Mouse (Mus musculus): Measurements from ENCODE around the gene Grcc10. TPM values are rescaled to one million over a fixed set of nuclear protein-coding genes. Genes with fewer than 3 reads are reported as not detected.

Grcc10 gene
- total and polyA plus RNA-seq, 2 experiments, result 140 to 203 TPM

DNA sequence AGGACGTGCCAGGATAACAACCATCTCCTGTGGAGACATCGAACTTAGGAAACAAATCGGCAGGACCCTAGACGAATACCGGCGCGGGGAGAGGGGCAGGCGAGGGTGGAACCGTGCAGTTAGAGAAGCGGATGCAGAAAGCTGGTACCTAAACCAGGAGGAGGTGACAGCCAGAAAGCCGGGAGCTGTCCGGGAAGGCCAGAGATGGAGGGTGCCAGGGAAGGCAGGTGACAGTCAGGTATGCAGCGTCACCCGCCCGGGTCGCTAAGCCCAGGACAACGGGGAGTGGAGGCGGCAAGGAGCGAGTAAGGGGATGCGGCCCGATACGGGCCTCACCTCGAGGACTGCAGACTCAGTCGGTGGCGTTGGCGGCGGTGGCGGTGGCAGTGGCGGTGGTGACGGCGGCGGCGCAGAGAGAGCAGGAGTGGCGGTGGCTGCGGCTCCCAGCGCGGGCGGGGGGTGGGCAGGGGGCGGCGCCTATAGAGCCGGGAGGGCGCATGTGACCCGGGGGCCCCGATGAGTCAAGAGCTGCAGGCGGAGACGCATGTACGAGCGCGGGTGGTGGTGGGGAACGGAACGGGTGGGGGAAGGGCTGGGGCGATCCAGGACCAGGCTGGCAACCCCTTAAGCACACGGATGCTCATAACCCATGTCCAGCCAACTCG is 28.1 kb upstream of the Grcc10 start, which contains the start of gene Eno2:
Gene Eno2 (minus strand): TSS at position 573 of the 665 bp plus-strand sequence.
- DNase-seq (ENCODE audit: extremely low read depth, low read depth, low spot score), result no peak
- 1% methylated on average over 54 of the region's 54 CpGs for WGBS
- peak within 1 kb of the TSS; percentile 69 for H3K9ac ChIP-seq (ENCODE audit: low read depth, low read length)

GRCm38 (mm10) chr6:124768704-124769044 is 27.5 kb upstream of the Grcc10 start:
- Histone ChIP-seq H3K36me3 (ENCODE audit: control insufficient read depth, insufficient read depth, low read length) (no peaks in the 10 kb centered on the region), H3K79me2 (ENCODE audit: control insufficient read depth, insufficient read depth, low read length) (no peaks in the 10 kb centered on the region), H3K27me3 (ENCODE audit: control insufficient read depth, insufficient read depth, low read length) (peaks cover 9% of the 10 kb centered on the region), H3K4me3 (ENCODE audit: insufficient read depth, low read depth, low read length) (no peak overlapping the region), H3K9ac (ENCODE audit: low read depth, low read length) (no peak overlapping the region), H3K27ac (replicated peaks; ENCODE audit: insufficient read depth, low read depth, low read length) (no peak overlapping the region), H3K4me1 (ENCODE audit: control insufficient read depth, insufficient read depth, low read length) (peaks cover 5% of the 10 kb centered on the region; the same call in 1 of the 2 replicates)
- no peak for DNase-seq (ENCODE audit: extremely low read depth, low read depth, low spot score)
- 11% methylated on average over 9 of the region's 9 CpGs for WGBS
- TF ChIP-seq POLR2A (IDR thresholded peaks at IDR 0.05; ENCODE audit: extremely low read depth, insufficient read depth, low read length) (no peak), CTCF (IDR thresholded peaks at IDR 0.05; ENCODE audit: low read depth, low read length) (no peak)

More for the DNA sequence above, 28.1 kb upstream of the Grcc10 start, which contains the start of gene Eno2:
- H3K36me3 ChIP-seq (ENCODE audit: control insufficient read depth, insufficient read depth, low read length), result no peaks in the 10 kb centered on the region
- TF ChIP-seq POLR2A (IDR thresholded peaks at IDR 0.05; ENCODE audit: extremely low read depth, insufficient read depth, low read length) (no peak), CTCF (IDR thresholded peaks at IDR 0.05; ENCODE audit: low read depth, low read length) (no peak)
- peaks cover 5% of the 10 kb centered on the region; the same call in 1 of the 2 replicates for H3K4me1 ChIP-seq (ENCODE audit: control insufficient read depth, insufficient read depth, low read length)
- H3K27me3 ChIP-seq (ENCODE audit: control insufficient read depth, insufficient read depth, low read length), result peaks cover 9% of the 10 kb centered on the region
- no peaks in the 10 kb centered on the region for H3K79me2 ChIP-seq (ENCODE audit: control insufficient read depth, insufficient read depth, low read length)
- peak within 1 kb of the TSS; percentile 64 for H3K4me3 ChIP-seq (ENCODE audit: insufficient read depth, low read depth, low read length)
- H3K27ac ChIP-seq (replicated peaks; ENCODE audit: insufficient read depth, low read depth, low read length), result no peak within 1 kb of the TSS

DNA sequence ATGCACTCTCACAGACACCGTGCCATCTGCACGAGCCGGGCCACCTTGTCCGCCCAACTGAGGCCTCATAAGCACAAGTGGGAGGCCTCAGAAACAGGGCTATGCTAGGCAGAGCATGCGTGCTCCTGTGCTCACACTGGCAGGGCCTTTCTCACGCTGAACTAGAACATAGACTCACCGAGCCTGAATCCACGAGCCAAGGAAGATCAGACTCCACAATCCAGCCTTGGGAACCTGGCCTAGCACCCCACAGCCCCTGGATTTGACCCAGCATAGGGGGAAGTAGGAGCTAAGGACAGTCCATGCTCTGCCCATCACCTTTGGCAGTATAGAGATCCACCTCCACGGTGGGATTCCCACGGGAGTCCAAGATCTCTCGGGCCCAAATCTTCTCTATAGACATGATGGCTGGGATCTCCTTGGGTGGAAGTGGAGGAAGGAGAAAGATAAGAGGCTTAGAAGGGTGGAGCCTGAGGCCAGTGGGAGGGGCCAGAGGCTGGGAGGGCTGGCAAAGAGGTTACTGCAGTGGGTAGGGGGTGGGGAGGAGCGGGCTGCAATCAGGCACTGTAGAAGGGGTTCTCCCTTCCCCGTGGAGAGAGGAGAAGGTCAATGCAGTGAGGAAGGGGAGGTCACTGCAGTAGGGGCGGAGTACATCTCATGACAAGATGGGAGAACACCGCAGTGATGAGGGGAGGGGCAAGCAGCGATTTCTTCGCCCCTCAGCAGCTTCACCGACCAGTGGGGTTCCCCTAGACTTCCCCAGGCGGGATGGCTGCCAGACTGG is 26.9 kb upstream of the Grcc10 start:
- 51% methylated on average over 19 of the region's 19 CpGs for WGBS
- TF ChIP-seq CTCF (IDR thresholded peaks at IDR 0.05; ENCODE audit: low read depth, low read length) (no peak), POLR2A (IDR thresholded peaks at IDR 0.05; ENCODE audit: extremely low read depth, insufficient read depth, low read length) (no peak)
- H3K4me1 ChIP-seq (ENCODE audit: control insufficient read depth, insufficient read depth, low read length), result peaks cover 5% of the 10 kb centered on the region; the same call in 1 of the 2 replicates
- no peak overlapping the region for H3K4me3 ChIP-seq (ENCODE audit: insufficient read depth, low read depth, low read length)
- H3K27me3 ChIP-seq (ENCODE audit: control insufficient read depth, insufficient read depth, low read length), result peaks cover 9% of the 10 kb centered on the region
- H3K27ac ChIP-seq (replicated peaks; ENCODE audit: insufficient read depth, low read depth, low read length), result no peak overlapping the region
- no peak for DNase-seq (ENCODE audit: extremely low read depth, low read depth, low spot score)
- H3K9ac ChIP-seq (ENCODE audit: low read depth, low read length), result no peak overlapping the region
- no peaks in the 10 kb centered on the region for H3K36me3 ChIP-seq (ENCODE audit: control insufficient read depth, insufficient read depth, low read length)
- H3K79me2 ChIP-seq (ENCODE audit: control insufficient read depth, insufficient read depth, low read length), result no peaks in the 10 kb centered on the region

GRCm38 (mm10) chr6:124767536-124767919 is 26.4 kb upstream of the Grcc10 start:
- Histone ChIP-seq H3K27me3 (ENCODE audit: control insufficient read depth, insufficient read depth, low read length) (peaks cover 9% of the 10 kb centered on the region), H3K36me3 (ENCODE audit: control insufficient read depth, insufficient read depth, low read length) (no peaks in the 10 kb centered on the region), H3K79me2 (ENCODE audit: control insufficient read depth, insufficient read depth, low read length) (no peaks in the 10 kb centered on the region), H3K27ac (replicated peaks; ENCODE audit: insufficient read depth, low read depth, low read length) (no peak overlapping the region), H3K4me3 (ENCODE audit: insufficient read depth, low read depth, low read length) (no peak overlapping the region), H3K4me1 (ENCODE audit: control insufficient read depth, insufficient read depth, low read length) (peaks cover 5% of the 10 kb centered on the region; the same call in 1 of the 2 replicates), H3K9ac (ENCODE audit: low read depth, low read length) (no peak overlapping the region)
- TF ChIP-seq POLR2A (IDR thresholded peaks at IDR 0.05; ENCODE audit: extremely low read depth, insufficient read depth, low read length) (no peak), CTCF (IDR thresholded peaks at IDR 0.05; ENCODE audit: low read depth, low read length) (no peak)
- DNase-seq (ENCODE audit: extremely low read depth, low read depth, low spot score), result no peak
- 70% methylated on average over 4 of the region's 4 CpGs for WGBS

- 85% methylated on average over 7 of the region's 7 CpGs for WGBS
Measured at GRCm38 (mm10) chr6:124765951-124766350, 24.8 kb upstream of the Grcc10 start.

More at GRCm38 (mm10) chr6:124765951-124766350, 24.8 kb upstream of the Grcc10 start:
- Histone ChIP-seq H3K4me3 (ENCODE audit: insufficient read depth, low read depth, low read length) (no peak overlapping the region), H3K79me2 (ENCODE audit: control insufficient read depth, insufficient read depth, low read length) (no peaks in the 10 kb centered on the region), H3K9ac (ENCODE audit: low read depth, low read length) (no peak overlapping the region), H3K36me3 (ENCODE audit: control insufficient read depth, insufficient read depth, low read length) (no peaks in the 10 kb centered on the region), H3K4me1 (ENCODE audit: control insufficient read depth, insufficient read depth, low read length) (peaks cover 5% of the 10 kb centered on the region; the same call in 1 of the 2 replicates), H3K27me3 (ENCODE audit: control insufficient read depth, insufficient read depth, low read length) (peaks cover 9% of the 10 kb centered on the region), H3K27ac (replicated peaks; ENCODE audit: insufficient read depth, low read depth, low read length) (no peak overlapping the region)
- DNase-seq (ENCODE audit: extremely low read depth, low read depth, low spot score), result no peak
- TF ChIP-seq CTCF (IDR thresholded peaks at IDR 0.05; ENCODE audit: low read depth, low read length), result no peak
- TF ChIP-seq POLR2A (IDR thresholded peaks at IDR 0.05; ENCODE audit: extremely low read depth, insufficient read depth, low read length), result no peak
